Mouse (Mus musculus): ENCODE measurements at regions not wholly inside any gene's neighbourhood (a gene's known extent, or its start where the extent isn't known, plus 50 kb on each side); places are given as distances from the start of the nearest gene placed in this dataset.

DNA sequence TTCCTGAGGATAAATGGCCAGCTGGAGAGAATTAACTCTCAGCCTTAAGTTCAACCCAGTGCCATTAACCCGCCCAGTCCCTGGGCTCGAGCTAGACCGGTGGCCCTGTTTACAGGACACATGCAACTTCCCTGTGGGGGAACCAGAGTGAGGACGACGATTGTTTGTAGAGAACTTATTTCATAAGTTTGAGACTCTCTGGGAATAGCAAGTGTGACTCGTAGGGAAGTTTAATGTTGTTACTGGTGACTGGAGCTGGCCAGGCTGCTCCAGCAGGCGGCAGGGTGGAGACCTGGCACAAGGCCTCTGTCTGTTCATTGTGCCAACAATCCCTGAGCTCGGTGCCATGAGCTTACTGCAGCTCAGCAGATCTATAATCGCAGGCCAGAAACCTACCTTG, 104.3 kb upstream of the Prickle1 start:
- no peaks in the 10 kb centered on the region for H3K27me3 ChIP-seq (ENCODE audit: control insufficient read depth, insufficient read depth, low read length)
- ATAC-seq (replicated peaks; ENCODE audit: low FRiP score) (no peak), DNase-seq (ENCODE audit: low spot score) (no peak)
- no peaks in the 10 kb centered on the region for H3K9me3 ChIP-seq (ENCODE audit: control insufficient read depth, low read length)
- H3K27ac ChIP-seq (ENCODE audit: low read depth, low read length): no peak overlapping the region
- no peaks in the 10 kb centered on the region for H3K36me3 ChIP-seq (ENCODE audit: control insufficient read depth, insufficient read depth, low read length)
- no peak overlapping the region for H3K9ac ChIP-seq (ENCODE audit: low read length)
- no peaks in the 10 kb centered on the region for H3K4me1 ChIP-seq (replicated peaks; ENCODE audit: control insufficient read depth, insufficient read depth, low read length)
- no peak overlapping the region for H3K4me2 ChIP-seq (ENCODE audit: low read depth, low read length, severe bottlenecking)
- no peak overlapping the region for H3K4me3 ChIP-seq (ENCODE audit: low read depth, low read length)
- 70% methylated on average over 9 of the region's 9 CpGs for WGBS

DNA sequence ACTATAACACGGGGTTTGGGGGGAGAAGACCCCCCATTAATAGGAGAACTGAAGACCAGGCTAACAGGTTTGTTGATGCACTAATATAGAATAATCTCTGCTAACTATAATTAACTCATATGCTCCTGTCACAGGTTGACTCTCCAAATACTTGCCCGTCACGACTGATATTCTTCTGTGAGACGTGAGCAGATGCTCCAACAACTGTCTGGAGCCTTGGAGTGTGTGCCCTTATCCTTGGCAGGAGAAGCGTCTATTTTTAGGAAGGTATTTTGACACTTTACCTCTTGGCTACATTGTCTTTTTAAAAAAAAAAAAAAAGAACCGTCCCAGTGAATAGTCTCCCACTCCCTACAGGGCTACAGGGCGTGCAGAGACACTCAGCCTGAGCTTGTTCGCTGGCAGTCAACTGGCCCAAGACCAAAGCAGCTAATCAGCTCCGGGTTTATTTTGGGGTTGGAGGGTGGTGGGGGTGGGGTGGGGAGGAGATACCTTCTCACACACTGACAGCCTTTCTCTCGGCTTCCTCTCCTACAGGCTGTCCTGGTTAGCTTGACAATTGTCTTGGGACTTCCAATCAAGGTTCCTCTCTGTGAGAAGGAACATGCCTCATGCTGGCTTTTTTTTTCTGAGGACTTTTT, 102.6 kb upstream of the Prickle1 start:
- ATAC-seq (replicated peaks; ENCODE audit: low FRiP score): no peak
- H3K4me3 ChIP-seq (ENCODE audit: low read depth, low read length): no peak overlapping the region

DNA sequence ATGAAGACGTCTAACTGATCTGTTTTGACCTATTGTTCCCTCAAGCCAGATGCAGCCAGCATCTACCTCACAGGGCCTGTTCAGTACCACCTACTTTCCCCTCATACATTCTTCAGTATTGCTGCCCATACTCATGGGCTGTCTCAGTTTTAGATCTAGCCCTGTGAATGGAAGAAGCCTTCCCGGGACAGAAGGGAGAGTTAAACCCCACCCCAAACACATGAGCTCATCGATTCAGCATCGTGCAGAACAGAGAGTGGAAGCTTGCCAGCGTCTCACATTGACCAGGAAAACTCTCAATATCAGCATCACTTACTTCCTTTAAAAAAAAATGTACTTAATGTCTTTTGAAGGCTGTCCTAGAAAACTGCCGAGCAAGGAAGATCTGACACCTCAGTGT, 95.0 kb upstream of the Prickle1 start:
- WGBS: 85% methylated on average over 6 of the region's 6 CpGs
- no peak overlapping the region for H3K4me3 ChIP-seq (ENCODE audit: low read depth, low read length)
- no peaks in the 10 kb centered on the region for H3K36me3 ChIP-seq (ENCODE audit: control insufficient read depth, insufficient read depth, low read length)
- H3K27me3 ChIP-seq (ENCODE audit: control insufficient read depth, insufficient read depth, low read length): no peaks in the 10 kb centered on the region
- no peaks in the 10 kb centered on the region for H3K9me3 ChIP-seq (ENCODE audit: control insufficient read depth, low read length)
- no peak overlapping the region for H3K27ac ChIP-seq (ENCODE audit: low read depth, low read length)
- no peak overlapping the region for H3K9ac ChIP-seq (ENCODE audit: low read length)
- DNase-seq (ENCODE audit: low spot score): no peak
- no peak overlapping the region for H3K4me2 ChIP-seq (ENCODE audit: low read depth, low read length, severe bottlenecking)
- no peaks in the 10 kb centered on the region for H3K4me1 ChIP-seq (replicated peaks; ENCODE audit: control insufficient read depth, insufficient read depth, low read length)
- ATAC-seq (replicated peaks; ENCODE audit: low FRiP score): no peak

More for the DNA sequence above, 102.6 kb upstream of the Prickle1 start:
- H3K36me3 ChIP-seq (ENCODE audit: control insufficient read depth, insufficient read depth, low read length): no peaks in the 10 kb centered on the region
- no peaks in the 10 kb centered on the region for H3K4me1 ChIP-seq (replicated peaks; ENCODE audit: control insufficient read depth, insufficient read depth, low read length)
- WGBS: 35% methylated on average over 10 of the region's 10 CpGs
- no peak overlapping the region for H3K4me2 ChIP-seq (ENCODE audit: low read depth, low read length, severe bottlenecking)
- H3K9me3 ChIP-seq (ENCODE audit: control insufficient read depth, low read length): no peaks in the 10 kb centered on the region
- no peaks in the 10 kb centered on the region for H3K27me3 ChIP-seq (ENCODE audit: control insufficient read depth, insufficient read depth, low read length)
- no peak for DNase-seq (ENCODE audit: low spot score)
- no peak overlapping the region for H3K9ac ChIP-seq (ENCODE audit: low read length)
- H3K27ac ChIP-seq (ENCODE audit: low read depth, low read length): no peak overlapping the region

DNA sequence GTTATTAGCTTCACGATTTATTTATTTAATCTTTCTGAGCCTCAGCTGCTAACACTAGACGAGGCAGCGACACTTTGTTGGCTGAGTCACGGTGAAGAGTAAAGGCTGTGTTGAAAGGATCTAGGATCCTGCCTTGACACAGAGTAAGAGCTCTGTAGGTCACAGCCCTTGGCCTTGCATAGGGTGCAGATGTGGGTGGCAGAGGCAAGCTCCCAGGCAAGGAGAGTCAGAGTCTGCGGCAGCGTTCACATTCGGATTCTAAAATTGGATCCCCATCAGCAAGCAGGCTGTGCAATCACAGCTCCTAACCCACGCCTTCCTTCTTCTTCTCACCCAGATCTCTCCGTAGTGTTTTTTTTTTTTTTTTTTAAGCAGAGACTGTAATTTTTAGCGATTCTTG, 94.3 kb upstream of the Prickle1 start:
- Histone ChIP-seq H3K4me1 (replicated peaks; ENCODE audit: control insufficient read depth, insufficient read depth, low read length) (no peaks in the 10 kb centered on the region), H3K4me3 (ENCODE audit: low read depth, low read length) (no peak overlapping the region), H3K27me3 (ENCODE audit: control insufficient read depth, insufficient read depth, low read length) (no peaks in the 10 kb centered on the region), H3K9me3 (ENCODE audit: control insufficient read depth, low read length) (no peaks in the 10 kb centered on the region), H3K36me3 (ENCODE audit: control insufficient read depth, insufficient read depth, low read length) (no peaks in the 10 kb centered on the region), H3K27ac (ENCODE audit: low read depth, low read length) (no peak overlapping the region), H3K4me2 (ENCODE audit: low read depth, low read length, severe bottlenecking) (no peak overlapping the region), H3K9ac (ENCODE audit: low read length) (no peak overlapping the region)
- 92% methylated on average over 10 of the region's 10 CpGs for WGBS
- DNase-seq (ENCODE audit: low spot score): no peak
- ATAC-seq (replicated peaks; ENCODE audit: low FRiP score): no peak

DNA sequence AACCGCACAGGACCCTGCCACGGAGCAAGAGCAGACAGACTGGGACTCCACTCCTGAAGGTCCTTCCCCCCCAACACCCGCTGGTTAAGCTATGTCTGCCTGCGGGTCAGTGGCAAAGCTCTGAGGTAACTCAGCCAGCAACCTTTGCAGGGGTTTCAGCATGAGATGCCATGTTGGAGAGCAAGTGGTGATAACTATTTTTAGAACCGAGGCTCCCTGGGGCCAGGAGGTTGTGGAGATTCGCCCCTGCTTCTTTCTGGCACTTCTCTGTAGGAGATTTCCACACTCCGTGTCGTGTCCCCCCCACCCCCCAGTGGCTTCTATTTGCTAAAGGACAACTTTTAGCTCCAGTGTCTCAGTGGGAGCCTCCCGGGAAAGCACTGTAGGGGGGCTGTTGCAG, 90.7 kb upstream of the Prickle1 start:
- Histone ChIP-seq H3K4me2 (ENCODE audit: low read depth, low read length, severe bottlenecking) (no peak overlapping the region), H3K27ac (ENCODE audit: low read depth, low read length) (no peak overlapping the region), H3K4me3 (ENCODE audit: low read depth, low read length) (no peak overlapping the region), H3K9me3 (ENCODE audit: control insufficient read depth, low read length) (no peaks in the 10 kb centered on the region), H3K36me3 (ENCODE audit: control insufficient read depth, insufficient read depth, low read length) (no peaks in the 10 kb centered on the region), H3K9ac (ENCODE audit: low read length) (no peak overlapping the region), H3K4me1 (replicated peaks; ENCODE audit: control insufficient read depth, insufficient read depth, low read length) (no peaks in the 10 kb centered on the region), H3K27me3 (ENCODE audit: control insufficient read depth, insufficient read depth, low read length) (no peaks in the 10 kb centered on the region)
- DNase-seq (ENCODE audit: low spot score): no peak
- WGBS: 51% methylated on average over 9 of the region's 9 CpGs
- no peak for ATAC-seq (replicated peaks; ENCODE audit: low FRiP score)

DNA sequence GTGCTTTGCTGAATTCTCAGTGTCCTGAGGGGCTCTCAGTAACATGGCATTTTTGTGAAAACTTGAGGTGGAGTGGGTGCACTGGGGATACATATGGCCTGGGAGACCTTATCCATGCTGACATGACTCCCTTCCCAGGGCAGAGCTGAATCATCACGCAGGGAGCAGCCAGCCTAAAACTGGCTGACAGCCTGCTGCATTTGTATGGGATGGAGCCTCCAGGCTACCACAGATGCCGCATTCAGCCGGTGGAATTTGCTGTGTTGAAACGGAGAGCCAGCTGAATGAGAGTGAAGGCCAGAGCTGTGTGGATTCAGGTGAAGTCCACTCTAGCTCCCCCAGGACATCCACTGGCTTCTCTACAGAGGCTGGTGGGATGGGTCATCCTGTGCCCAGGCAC, 85.9 kb upstream of the Prickle1 start:
- Histone ChIP-seq H3K4me3 (ENCODE audit: low read depth, low read length) (no peak overlapping the region), H3K9ac (ENCODE audit: low read length) (no peak overlapping the region), H3K4me1 (replicated peaks; ENCODE audit: control insufficient read depth, insufficient read depth, low read length) (no peaks in the 10 kb centered on the region), H3K36me3 (ENCODE audit: control insufficient read depth, insufficient read depth, low read length) (no peaks in the 10 kb centered on the region), H3K27me3 (ENCODE audit: control insufficient read depth, insufficient read depth, low read length) (no peaks in the 10 kb centered on the region), H3K4me2 (ENCODE audit: low read depth, low read length, severe bottlenecking) (no peak overlapping the region), H3K27ac (ENCODE audit: low read depth, low read length) (no peak overlapping the region), H3K9me3 (ENCODE audit: control insufficient read depth, low read length) (no peaks in the 10 kb centered on the region)
- 83% methylated on average over 4 of the region's 4 CpGs for WGBS
- no peak for DNase-seq (ENCODE audit: low spot score)
- no peak for ATAC-seq (replicated peaks; ENCODE audit: low FRiP score)

DNA sequence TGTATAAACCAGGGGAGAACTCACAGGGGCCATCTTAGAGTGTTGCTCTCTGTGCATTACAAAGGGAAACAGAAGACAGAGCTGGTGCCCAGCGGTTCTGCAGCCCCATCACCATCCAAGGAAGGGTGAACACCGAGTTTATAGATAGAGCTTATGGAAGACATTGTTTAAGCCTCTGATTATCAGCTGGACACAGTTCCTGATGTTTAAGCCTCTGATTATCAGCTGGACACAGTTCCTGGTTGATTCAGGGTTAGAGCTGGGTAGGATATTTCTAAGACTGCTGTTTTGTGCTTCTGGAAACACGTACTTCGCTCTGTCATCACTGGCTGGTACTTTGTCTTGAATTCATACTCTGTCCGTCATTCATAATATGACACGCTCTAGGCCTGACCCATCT, 79.9 kb upstream of the Prickle1 start:
- H3K27me3 ChIP-seq (ENCODE audit: control insufficient read depth, insufficient read depth, low read length): no peaks in the 10 kb centered on the region
- ATAC-seq (replicated peaks; ENCODE audit: low FRiP score) (no peak), DNase-seq (ENCODE audit: low spot score) (no peak)
- WGBS: 90% methylated on average over 6 of the region's 6 CpGs
- H3K4me1 ChIP-seq (replicated peaks; ENCODE audit: control insufficient read depth, insufficient read depth, low read length): no peaks in the 10 kb centered on the region
- H3K9ac ChIP-seq (ENCODE audit: low read length): no peak overlapping the region
- H3K4me3 ChIP-seq (ENCODE audit: low read depth, low read length): no peak overlapping the region
- H3K9me3 ChIP-seq (ENCODE audit: control insufficient read depth, low read length): no peaks in the 10 kb centered on the region
- no peaks in the 10 kb centered on the region for H3K36me3 ChIP-seq (ENCODE audit: control insufficient read depth, insufficient read depth, low read length)
- H3K4me2 ChIP-seq (ENCODE audit: low read depth, low read length, severe bottlenecking): no peak overlapping the region
- no peak overlapping the region for H3K27ac ChIP-seq (ENCODE audit: low read depth, low read length)

DNA sequence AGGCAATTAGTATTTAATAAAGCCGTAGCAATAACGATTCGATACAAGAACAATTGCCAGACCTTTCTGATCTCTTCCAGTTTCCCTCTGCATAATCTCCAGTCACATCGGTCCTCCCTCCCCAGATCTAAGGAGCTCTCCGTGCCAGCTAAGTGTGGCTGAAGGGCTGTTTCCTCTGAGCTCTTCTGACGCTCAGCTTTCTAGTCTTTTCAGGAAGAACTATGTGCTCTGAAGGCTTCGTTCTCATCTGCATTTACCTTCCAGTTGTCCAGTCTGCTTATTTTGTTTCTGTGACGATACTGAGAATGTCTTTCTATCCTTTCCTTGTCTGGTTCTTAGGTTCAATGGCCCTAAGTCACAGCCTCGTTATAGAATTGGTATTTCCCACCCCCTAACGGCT, 78.3 kb upstream of the Prickle1 start:
- no peak for DNase-seq (ENCODE audit: low spot score)
- 62% methylated on average over 10 of the region's 10 CpGs for WGBS
- Histone ChIP-seq H3K4me1 (replicated peaks; ENCODE audit: control insufficient read depth, insufficient read depth, low read length) (no peaks in the 10 kb centered on the region), H3K27ac (ENCODE audit: low read depth, low read length) (no peak overlapping the region), H3K4me2 (ENCODE audit: low read depth, low read length, severe bottlenecking) (no peak overlapping the region), H3K36me3 (ENCODE audit: control insufficient read depth, insufficient read depth, low read length) (no peaks in the 10 kb centered on the region), H3K9ac (ENCODE audit: low read length) (no peak overlapping the region), H3K27me3 (ENCODE audit: control insufficient read depth, insufficient read depth, low read length) (no peaks in the 10 kb centered on the region), H3K9me3 (ENCODE audit: control insufficient read depth, low read length) (no peaks in the 10 kb centered on the region), H3K4me3 (ENCODE audit: low read depth, low read length) (no peak overlapping the region)
- no peak for ATAC-seq (replicated peaks; ENCODE audit: low FRiP score)

DNA sequence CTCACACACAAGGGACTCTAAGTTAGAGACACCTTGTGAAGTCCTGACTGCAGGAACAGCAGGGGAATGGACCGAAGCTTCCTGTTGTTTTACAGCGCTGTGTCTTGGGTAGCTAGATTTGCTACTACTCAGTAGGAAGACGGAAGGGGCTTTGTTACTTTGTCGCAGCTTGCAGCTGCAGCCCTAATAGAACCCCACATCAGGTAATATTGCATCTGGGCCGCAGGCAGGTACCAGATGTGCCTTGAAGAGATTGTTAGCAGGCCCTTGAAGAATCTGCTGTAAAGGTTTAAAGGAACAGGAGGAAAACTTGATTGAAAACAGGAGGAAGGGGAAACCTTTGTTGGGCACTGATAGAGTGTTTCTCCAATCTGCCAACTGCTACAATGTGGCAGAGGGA, 68.2 kb upstream of the Prickle1 start:
- Histone ChIP-seq H3K4me2 (ENCODE audit: low read depth, low read length, severe bottlenecking) (no peak overlapping the region), H3K27me3 (ENCODE audit: control insufficient read depth, insufficient read depth, low read length) (no peaks in the 10 kb centered on the region), H3K4me3 (ENCODE audit: low read depth, low read length) (no peak overlapping the region), H3K27ac (ENCODE audit: low read depth, low read length) (no peak overlapping the region), H3K4me1 (replicated peaks; ENCODE audit: control insufficient read depth, insufficient read depth, low read length) (no peaks in the 10 kb centered on the region), H3K9ac (ENCODE audit: low read length) (no peak overlapping the region), H3K36me3 (ENCODE audit: control insufficient read depth, insufficient read depth, low read length) (no peaks in the 10 kb centered on the region), H3K9me3 (ENCODE audit: control insufficient read depth, low read length) (no peaks in the 10 kb centered on the region)
- no peak for ATAC-seq (replicated peaks; ENCODE audit: low FRiP score)
- DNase-seq (ENCODE audit: low spot score): no peak
- 61% methylated on average over 5 of the region's 5 CpGs for WGBS

All from forebrain, embryonic 11.5 days (tissue).